In genomic region chrX:152172487-152172935, GRCm38 (mm10) we compare ENCODE assay signal across 9 mouse cellular contexts. TPM values are rescaled to one million over a fixed set of nuclear protein-coding genes. Genes with fewer than 3 reads are reported as not detected.
DNase-seq lines count a peak whose midpoint lies in the region; ATAC-seq and TF ChIP-seq lines count a peak whose summit lies in the region.
"Had no signal": no experiment of that assay in that cellular context is flagged by ENCODE, and none has a peak within 500 bp of the region (broad histone marks: within the 10 kb centered on the region; RNA-seq: fewer than 3 reads in every experiment).

No protein-coding gene starts in this region.

- H3K9ac ChIP-seq in intestine, embryonic 16.5 days (ENCODE audit: low read depth, low read length) = no peak overlapping the region
- H3K9ac ChIP-seq in lung, embryonic 16.5 days (ENCODE audit: low read length) = no peak overlapping the region
- H3K9ac ChIP-seq: embryonic facial prominence, embryonic 13.5 days; midbrain, embryonic 12.5 days had no signal

- WGBS in spleen, adult 2 months = 26% methylated on average over 3 of the region's 3 CpGs
- WGBS in intestine, embryonic 16.5 days = 31% methylated on average over 3 of the region's 3 CpGs
- 26% methylated on average over 3 of the region's 3 CpGs for WGBS in lung, embryonic 16.5 days

- H3K27ac ChIP-seq in spleen, adult 2 months (ENCODE audit: insufficient read depth, low read length) = no peak overlapping the region
- peak overlapping the region; percentile 23; the same call in 1 of the 2 replicates for H3K27ac ChIP-seq in intestine, embryonic 16.5 days (ENCODE audit: low read length)
- H3K27ac ChIP-seq in lung, embryonic 16.5 days (ENCODE audit: low read length) = peak overlapping the region; percentile 52
- H3K27ac ChIP-seq: embryonic facial prominence, embryonic 13.5 days; midbrain, embryonic 12.5 days had no signal

- no peak overlapping the region for H3K4me3 ChIP-seq in spleen, adult 2 months (ENCODE audit: extremely low read depth, insufficient read depth, insufficient read length)
- no peak overlapping the region for H3K4me3 ChIP-seq in intestine, embryonic 16.5 days (ENCODE audit: low read length)
- no peak overlapping the region for H3K4me3 ChIP-seq in lung, embryonic 16.5 days (ENCODE audit: low read length)
- H3K4me3 ChIP-seq: embryonic facial prominence, embryonic 13.5 days; midbrain, embryonic 12.5 days had no signal

- no peak overlapping the region for H3K4me2 ChIP-seq in intestine, embryonic 16.5 days (ENCODE audit: low read depth, low read length)
- no peak overlapping the region for H3K4me2 ChIP-seq in lung, embryonic 16.5 days (ENCODE audit: low read depth, low read length)
- H3K4me2 ChIP-seq: embryonic facial prominence, embryonic 13.5 days; midbrain, embryonic 12.5 days had no signal

- TF ChIP-seq CTCF in spleen, adult 2 months (IDR thresholded peaks at IDR 0.05; ENCODE audit: extremely low read depth, insufficient read depth, insufficient read length, insufficient replicate concordance) = no peak

- no peaks in the 10 kb centered on the region for H3K9me3 ChIP-seq in intestine, embryonic 16.5 days (ENCODE audit: control insufficient read depth, low read length)
- H3K9me3 ChIP-seq in lung, embryonic 16.5 days (ENCODE audit: control insufficient read depth, low read length) = no peaks in the 10 kb centered on the region
- H3K9me3 ChIP-seq: embryonic facial prominence, embryonic 13.5 days; midbrain, embryonic 12.5 days had no signal

- H3K27me3 ChIP-seq in spleen, adult 2 months (ENCODE audit: control insufficient read depth, insufficient read depth, low read length) = no peaks in the 10 kb centered on the region
- peaks cover 18% of the 10 kb centered on the region; the same call in 1 of the 2 replicates for H3K27me3 ChIP-seq in intestine, embryonic 16.5 days (replicated peaks; ENCODE audit: control insufficient read depth, insufficient read depth, low read length)
- peaks cover 15% of the 10 kb centered on the region for H3K27me3 ChIP-seq in lung, embryonic 16.5 days (ENCODE audit: control insufficient read depth, insufficient read depth, low read depth, low read length)

- TF ChIP-seq POLR2A in spleen, adult 2 months (IDR thresholded peaks at IDR 0.05; ENCODE audit: low read depth, low read length) = no peak

- peak; percentile 2 to 7 for DNase-seq in spleen, adult 2 months (ENCODE audit: low read depth in 1 of 2, low spot score in 2 of 2)
- no peak for DNase-seq in spleen, adult 12 weeks (ENCODE audit: low spot score)
- peak; percentile 36 for DNase-seq in cerebellum, adult 11 months
- DNase-seq in gastrocnemius, adult 8-10 months (ENCODE audit: low spot score in 2 of 2) = peak; percentile 11 to 45
- DNase-seq in c-Kit-positive CD71-positive TER-119-positive erythroid progenitor cells, embryonic 14.5 days (ENCODE audit: low spot score) = no peak

- peaks cover 7% of the 10 kb centered on the region; the same call in 1 of the 2 replicates for H3K4me1 ChIP-seq in spleen, adult 2 months (ENCODE audit: control insufficient read depth, insufficient read depth, insufficient read length)
- H3K4me1 ChIP-seq in intestine, embryonic 16.5 days (ENCODE audit: control insufficient read depth, insufficient read depth, low read length) = no peaks in the 10 kb centered on the region; the same call in 1 of the 2 replicates
- H3K4me1 ChIP-seq in lung, embryonic 16.5 days (replicated peaks; ENCODE audit: control insufficient read depth, insufficient read depth, low read length) = peaks cover 5% of the 10 kb centered on the region

- H3K36me3 ChIP-seq in spleen, adult 2 months (ENCODE audit: control insufficient read depth, insufficient read depth, low read length) = no peaks in the 10 kb centered on the region
- no peaks in the 10 kb centered on the region for H3K36me3 ChIP-seq in intestine, embryonic 16.5 days (ENCODE audit: control insufficient read depth, insufficient read depth, low read length)
- no peaks in the 10 kb centered on the region for H3K36me3 ChIP-seq in lung, embryonic 16.5 days (ENCODE audit: control insufficient read depth, insufficient read depth, low read length)
- H3K36me3 ChIP-seq: embryonic facial prominence, embryonic 13.5 days; midbrain, embryonic 12.5 days had no signal

- ATAC-seq in intestine, embryonic 16.5 days = peak; percentile 59
- peak; percentile 77 for ATAC-seq in lung, embryonic 16.5 days (ENCODE audit: low read depth)

RNA-seq across cellular contexts. Expression of gene Iqsec2, which starts 28.4 kb away (rescaled TPM):
- 4.9 and 6.6 TPM in 2 replicates for polyA plus RNA-seq in spleen, adult 2 months (2012; rRNA removed)
- total RNA-seq in gastrocnemius, adult 8-10 months (2022) = 10 to 100 TPM; 13.0 to 24.4 (median 16.3) TPM
- polyA plus RNA-seq in intestine, embryonic 16.5 days (2015; fragmentation: Nextera tagmentation; extraction: Ambion mirVana) = 4.2 and 4.4 TPM in 2 replicates
- 3.6 and 3.8 TPM in 2 replicates for polyA plus RNA-seq in lung, embryonic 16.5 days (2015; fragmentation: Nextera tagmentation; extraction: Ambion mirVana)

Comparison
In these comparisons a context has a peak if more than half of its experiments do, and no peak if none do; other contexts are left out.
1. DNase-seq: peak in spleen, adult 2 months (2 of 2), cerebellum, adult 11 months (single experiment) and gastrocnemius, adult 8-10 months (2 of 2); none in spleen, adult 12 weeks (single experiment) and c-Kit-positive CD71-positive TER-119-positive erythroid progenitor cells, embryonic 14.5 days (single experiment).